Mouse (Mus musculus) induced T-regulatory cell, adult 2 months (primary cell): ENCODE measurements at regions not wholly inside any gene's neighbourhood (a gene's known extent, or its start where the extent isn't known, plus 50 kb on each side); places are given as distances from the start of the nearest gene placed in this dataset.

Experiments used
- DNase-seq: peaks from one replicate; pipeline ENCODE4 v3.0.0-alpha.2; 2012; ENCODE audit warnings: low read depth

- DNase-seq: peak; percentile 21
Measured at GRCm38 (mm10) chr3:61467158-61467557, 101.4 kb upstream of the B430305J03Rik start.

DNA sequence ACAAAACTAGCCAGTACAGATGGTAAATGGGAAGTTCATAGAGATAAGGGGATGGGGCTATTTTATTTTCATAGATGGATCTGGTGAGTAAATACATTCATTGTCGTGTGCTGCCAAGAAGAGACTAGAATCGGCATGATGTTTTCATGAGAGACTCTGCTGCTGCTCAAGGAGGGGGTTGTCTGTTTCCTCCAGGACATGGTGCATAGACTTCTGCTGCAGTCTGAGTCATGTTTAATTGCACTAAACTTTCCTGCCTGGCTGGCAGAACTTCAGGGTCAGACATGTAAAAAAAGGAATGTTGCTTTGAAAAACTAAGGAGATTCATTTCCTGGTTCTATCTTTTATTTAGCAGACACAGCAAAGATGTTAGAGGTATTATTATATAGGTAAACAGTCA is 100.9 kb upstream of the B430305J03Rik start:
- DNase-seq: no peak

- no peak for DNase-seq
Measured at GRCm38 (mm10) chr3:61460076-61460475, 94.3 kb upstream of the B430305J03Rik start.

GRCm38 (mm10) chr3:61456598-61456997 is 90.8 kb upstream of the B430305J03Rik start:
- DNase-seq: no peak

DNA sequence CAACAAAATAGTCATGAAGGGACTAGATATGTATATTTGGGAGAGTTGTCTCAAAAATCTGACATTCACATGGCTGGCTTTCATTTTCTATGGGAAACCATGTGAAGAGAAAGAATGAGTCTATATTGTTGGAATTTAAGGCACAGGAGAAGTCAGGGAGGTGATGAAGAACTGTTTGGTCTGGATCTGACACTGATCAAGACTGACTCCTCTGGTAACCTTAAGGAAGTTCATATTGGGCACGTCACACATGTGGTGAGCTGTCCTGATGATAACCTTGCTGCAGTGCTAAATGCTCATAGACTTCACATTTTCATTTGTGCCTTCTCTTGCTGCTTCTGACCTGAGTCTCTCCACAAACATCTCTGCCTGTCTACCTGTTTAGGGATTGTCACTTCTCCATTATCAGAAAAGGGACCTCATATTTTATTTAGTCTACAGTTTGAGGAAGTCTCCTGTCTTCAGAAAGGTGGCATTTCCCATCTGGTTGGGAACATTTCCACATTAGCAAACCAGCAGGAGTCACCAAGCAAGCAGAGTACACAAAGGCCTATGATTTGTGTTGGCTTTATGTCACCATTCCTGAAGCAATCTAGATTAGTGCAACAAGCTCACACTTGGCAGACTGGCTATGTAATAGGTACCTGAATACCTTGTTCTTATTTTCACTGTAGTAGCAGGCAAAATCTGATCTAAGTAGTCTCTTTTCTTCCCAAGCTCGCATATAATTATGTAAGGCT is 76.4 kb upstream of the B430305J03Rik start:
- no peak for DNase-seq

GRCm38 (mm10) chr3:61441445-61441844 is 75.7 kb upstream of the B430305J03Rik start:
- DNase-seq: no peak

DNA sequence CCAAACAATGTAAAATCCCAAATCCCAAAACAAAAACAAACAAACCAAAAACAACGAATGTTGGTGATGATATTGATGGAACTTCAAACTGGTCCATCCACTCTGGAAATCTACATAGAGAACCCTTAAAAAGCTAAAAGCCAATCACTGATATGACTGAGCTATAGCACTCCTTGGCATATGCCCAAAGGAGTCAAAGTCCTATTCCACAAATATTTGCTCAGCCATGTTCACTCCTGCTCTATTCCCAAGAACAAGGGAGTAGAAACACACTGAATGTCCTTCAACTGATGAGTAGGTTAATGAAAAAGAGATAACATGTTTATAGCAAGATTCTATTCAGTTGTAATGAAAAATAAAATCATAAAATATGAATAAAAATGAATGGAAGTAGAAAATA is 63.0 kb upstream of the B430305J03Rik start:
- DNase-seq: no peak

DNA sequence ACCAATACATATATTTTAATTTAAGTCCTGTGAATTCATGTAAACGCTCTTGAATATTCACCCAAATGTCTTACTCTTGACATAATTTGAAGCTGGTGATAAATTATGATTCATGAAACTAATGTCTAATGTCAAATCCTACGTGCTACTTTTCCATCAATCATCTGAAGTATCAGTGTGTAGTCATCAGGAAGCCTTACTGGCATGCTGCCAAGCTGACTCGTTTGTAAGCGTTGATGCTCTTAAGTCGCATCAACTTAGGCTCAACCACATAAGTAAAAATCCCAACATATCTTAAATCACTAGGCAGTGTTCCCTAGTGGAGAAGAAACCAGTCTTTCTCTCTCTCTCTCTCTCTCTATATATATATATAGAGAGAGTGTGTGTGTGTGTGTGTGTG is 58.2 kb upstream of the B430305J03Rik start:
- DNase-seq: no peak

- no peak for DNase-seq
Measured at GRCm38 (mm10) chr3:61419706-61420105, 54.0 kb upstream of the B430305J03Rik start.

GRCm38 (mm10) chr3:61418096-61418495 is 52.3 kb upstream of the B430305J03Rik start:
- DNase-seq: no peak
